Mouse (Mus musculus) ES-E14 (cell line): Measurements from ENCODE around the gene Ophn1.

Experiments used
- CHD2 ChIP-seq: IDR thresholded peaks from 2 replicates; pipeline ENCODE4 v1.6.1; 2014; ENCODE audit warnings: mild to moderate bottlenecking, low read depth, low read length, inconsistent platforms
- HCFC1 ChIP-seq: IDR thresholded peaks from 2 replicates; pipeline ENCODE4 v1.6.1; 2012; ENCODE audit warnings: low read length, inconsistent platforms, borderline replicate concordance; ENCODE audit not compliant: insufficient read depth
- MAFK ChIP-seq: IDR thresholded peaks from 2 replicates; pipeline ENCODE4 v1.6.1; 2014; ENCODE audit warnings: mild to moderate bottlenecking, low read depth, low read length, inconsistent platforms; ENCODE audit not compliant: insufficient read depth
- ZC3H11A ChIP-seq: IDR thresholded peaks from 2 replicates; pipeline ENCODE4 v1.6.1; 2012; ENCODE audit warnings: low read depth, mild to moderate bottlenecking, inconsistent platforms, low read length, borderline replicate concordance
- ZNF384 ChIP-seq: IDR thresholded peaks from 2 replicates; pipeline ENCODE4 v1.6.1; 2012; ENCODE audit warnings: low read depth, low read length, inconsistent platforms

DNA sequence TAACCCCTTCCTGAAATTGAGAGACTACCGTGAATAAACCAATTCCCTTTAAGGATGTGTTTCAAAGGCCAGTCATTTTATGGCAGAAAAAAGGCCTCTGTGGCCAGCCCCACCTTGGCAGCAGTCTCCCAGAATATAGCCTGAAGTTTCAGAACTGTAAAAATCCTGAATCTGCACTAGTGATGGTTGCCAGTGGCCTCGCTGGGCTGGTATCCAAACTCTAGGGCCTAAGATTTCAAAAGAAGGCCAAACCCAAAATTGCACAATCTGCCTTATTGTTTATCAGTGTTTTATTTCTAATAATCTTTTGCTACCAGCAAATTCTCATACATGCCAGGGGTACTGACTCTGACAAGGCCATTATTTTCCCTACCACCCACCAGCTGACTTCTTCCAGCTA is 34.8 kb downstream of the Ophn1 start:
- TF ChIP-seq ZC3H11A (no peak), ZNF384 (no peak), HCFC1 (no peak), MAFK (no peak), CHD2 (no peak)
